Mouse (Mus musculus): ENCODE data around the gene Got1. TPM values are rescaled to one million over a fixed set of nuclear protein-coding genes. Genes with fewer than 3 reads are reported as not detected.
"Not testable (repeated sequence)": the region's sequence is repeated elsewhere in the genome, so short reads cannot be mapped to it uniquely, and the experiment has no call there.

The Got1 gene
- total RNA-seq, 4 experiments from 2014 or later: 346 to 399 (median 369) TPM

- DNase-seq (ENCODE audit: low spot score in 2 of 2): no peak
Observed at GRCm38 (mm10) chr19:43521996-43522395, 2.4 kb downstream of the Got1 start.

DNA sequence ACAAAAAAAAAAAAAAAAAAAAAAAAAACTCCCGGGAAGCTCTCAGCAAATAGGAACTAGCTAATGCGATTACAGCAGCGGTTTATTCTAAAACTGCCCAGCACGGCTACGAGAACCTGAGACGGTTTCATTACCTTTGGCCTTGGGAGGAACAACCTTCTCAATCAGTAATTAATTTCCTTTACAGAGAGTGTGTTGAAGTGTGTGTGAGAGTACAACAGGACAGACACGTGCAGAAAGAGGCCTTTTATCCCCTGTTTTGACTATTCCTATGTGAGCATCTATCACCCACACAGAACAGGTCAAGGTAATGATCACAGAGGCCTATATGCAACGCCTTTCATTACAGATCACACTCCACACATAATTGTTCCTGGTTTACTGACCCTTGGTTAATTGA is 3.0 kb downstream of the Got1 start:
- no peak for DNase-seq (ENCODE audit: low spot score in 2 of 2)

- no peak for DNase-seq (ENCODE audit: low spot score in 2 of 2)
Observed at GRCm38 (mm10) chr19:43520402-43520801, 4.0 kb downstream of the Got1 start.

- DNase-seq (ENCODE audit: low spot score in 2 of 2): no peak
Observed at GRCm38 (mm10) chr19:43519226-43519625, 5.2 kb downstream of the Got1 start.

GRCm38 (mm10) chr19:43518261-43518660 is 6.1 kb downstream of the Got1 start:
- no peak for DNase-seq (ENCODE audit: low spot score in 2 of 2)

DNA sequence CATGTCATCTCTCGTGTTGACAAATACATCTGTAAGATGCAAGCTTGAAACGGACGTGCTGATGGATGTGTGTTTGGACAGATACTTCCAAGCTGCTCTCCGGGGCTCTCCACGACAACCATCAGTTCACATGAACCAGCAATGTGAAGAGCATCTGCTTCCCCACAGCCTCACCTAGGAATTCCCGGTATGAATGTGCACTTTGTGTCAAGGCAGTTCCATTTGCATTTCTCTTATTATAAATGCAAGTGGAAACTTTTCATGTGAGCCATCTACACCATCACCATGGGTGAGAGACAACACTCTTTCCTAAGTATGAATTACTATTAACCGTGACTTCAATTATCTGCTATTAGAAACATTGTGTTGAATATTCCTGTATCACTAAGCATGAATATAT is 6.6 kb downstream of the Got1 start:
- DNase-seq (ENCODE audit: low spot score in 2 of 2): no peak

DNA sequence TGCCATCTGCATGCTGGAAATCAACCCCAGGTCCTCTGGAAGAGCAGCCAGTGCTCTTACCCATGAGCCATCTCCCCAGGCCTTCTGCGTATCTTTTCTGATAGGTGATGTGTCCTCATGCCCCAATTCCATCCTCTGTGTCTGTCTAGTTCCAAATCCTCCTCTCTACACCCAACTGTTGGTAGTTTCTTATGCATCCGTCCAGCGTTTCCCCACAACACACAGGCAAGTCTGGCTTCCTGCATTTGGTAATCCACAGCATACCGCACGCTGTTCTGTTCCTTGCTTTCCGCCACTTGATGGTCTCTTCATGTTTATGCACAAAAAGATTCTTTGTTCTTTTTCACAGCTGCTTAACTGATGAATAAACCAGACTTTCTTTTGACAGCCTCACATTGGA is 7.1 kb downstream of the Got1 start:
- DNase-seq (ENCODE audit: low spot score in 2 of 2): no peak

DNA sequence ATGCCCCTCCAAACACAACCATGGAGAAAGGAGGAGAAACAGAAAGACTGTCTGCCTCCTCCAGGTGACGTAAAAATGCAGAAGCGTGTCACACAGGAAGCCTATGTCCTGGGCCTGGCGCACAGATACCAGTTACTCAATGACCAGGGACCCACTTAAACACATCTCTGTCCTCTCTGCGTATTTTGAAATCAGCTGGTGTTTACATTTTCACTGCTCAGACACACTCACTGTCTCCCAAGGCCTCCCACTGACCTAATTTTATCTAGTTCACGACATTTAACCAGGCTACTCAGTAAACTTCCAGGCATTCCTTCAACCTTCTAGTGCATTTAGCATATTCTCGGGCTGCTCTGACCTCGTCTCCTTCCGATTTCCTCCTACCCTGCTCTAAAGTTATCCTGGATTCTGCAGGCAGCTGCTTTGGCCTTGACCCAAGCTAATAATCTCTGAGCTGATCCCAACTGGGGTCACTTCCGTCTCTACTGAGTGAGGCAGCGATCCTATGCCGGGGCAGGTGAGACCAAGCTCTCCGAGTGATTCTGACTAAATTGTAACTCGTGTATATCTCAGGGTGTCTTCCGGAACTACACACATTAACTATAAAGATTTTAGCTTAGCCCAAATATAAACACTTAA is 7.9 kb downstream of the Got1 start:
- DNase-seq (ENCODE audit: low spot score in 2 of 2): no peak

GRCm38 (mm10) chr19:43515668-43516396 is 8.6 kb downstream of the Got1 start:
- DNase-seq (ENCODE audit: low spot score in 2 of 2): no peak

DNA sequence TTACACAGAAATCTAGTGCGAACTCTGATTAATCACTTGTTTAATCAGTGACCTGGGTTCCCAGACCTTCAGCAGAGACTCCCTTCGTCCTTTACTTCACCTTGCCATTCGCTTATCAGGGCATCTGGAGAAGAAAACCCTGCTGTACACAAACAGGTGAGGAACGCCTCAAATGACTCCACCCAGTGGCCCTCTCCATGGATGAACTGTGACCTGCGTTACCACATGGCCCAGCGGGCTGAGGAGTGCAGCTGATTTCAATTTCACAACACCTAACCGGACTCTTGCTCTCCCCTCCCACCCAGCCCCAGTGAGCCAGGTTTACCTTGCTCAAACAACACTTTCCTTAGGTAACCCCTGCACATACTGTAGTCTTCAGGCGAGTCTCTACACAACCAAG is 10.5 kb downstream of the Got1 start:
- DNase-seq (ENCODE audit: low spot score in 2 of 2): no peak

DNA sequence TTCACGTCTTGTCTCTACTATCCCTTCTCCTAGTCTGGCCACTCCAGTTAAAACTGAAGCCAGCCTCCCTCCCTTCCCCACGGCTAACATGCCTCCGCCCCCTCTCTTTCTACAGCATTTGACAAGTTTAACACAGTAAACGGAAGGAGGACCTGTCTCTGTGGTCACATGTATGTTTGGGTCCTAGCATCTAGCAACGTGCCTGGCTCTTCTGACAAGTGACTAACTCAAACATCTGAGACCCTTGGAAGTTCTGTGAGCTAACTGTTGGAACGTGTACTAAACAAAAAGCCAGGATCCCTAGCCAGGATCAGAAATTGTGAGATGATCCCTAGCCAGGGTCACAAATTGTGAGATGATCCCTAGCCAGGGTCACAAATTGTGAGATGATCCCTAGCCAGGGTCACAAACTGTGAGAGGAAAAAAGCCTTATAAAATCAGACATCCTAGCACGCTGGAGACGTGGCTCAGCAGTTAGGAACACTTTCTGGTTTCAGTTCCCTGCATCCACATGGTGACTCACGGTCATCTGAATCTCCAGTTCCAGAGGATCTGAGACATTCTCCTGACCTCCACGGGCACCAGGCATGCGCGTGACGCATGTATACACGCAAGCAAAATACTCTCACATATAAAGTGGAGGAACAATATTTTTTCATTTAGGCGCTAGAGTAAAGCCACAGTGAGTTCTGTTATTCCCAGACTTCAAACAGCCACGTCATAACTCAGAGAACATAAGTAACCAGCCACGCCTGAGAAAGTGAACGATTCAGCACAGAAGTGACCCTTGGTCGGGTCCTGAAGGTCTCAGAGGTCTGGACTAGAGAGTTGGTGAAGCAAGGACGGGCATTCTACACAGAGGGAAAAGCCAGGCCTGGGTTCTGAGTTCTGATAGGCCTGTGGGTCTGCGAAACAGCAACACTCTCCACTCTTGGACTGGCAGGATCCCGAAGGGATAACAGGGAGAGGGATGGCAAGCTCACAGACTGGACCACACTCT is 12.5 kb downstream of the Got1 start:
- DNase-seq (ENCODE audit: low spot score in 2 of 2): no peak

- DNase-seq (ENCODE audit: low spot score in 2 of 2): no peak
Observed at GRCm38 (mm10) chr19:43510436-43511220, 13.8 kb downstream of the Got1 start.

DNA sequence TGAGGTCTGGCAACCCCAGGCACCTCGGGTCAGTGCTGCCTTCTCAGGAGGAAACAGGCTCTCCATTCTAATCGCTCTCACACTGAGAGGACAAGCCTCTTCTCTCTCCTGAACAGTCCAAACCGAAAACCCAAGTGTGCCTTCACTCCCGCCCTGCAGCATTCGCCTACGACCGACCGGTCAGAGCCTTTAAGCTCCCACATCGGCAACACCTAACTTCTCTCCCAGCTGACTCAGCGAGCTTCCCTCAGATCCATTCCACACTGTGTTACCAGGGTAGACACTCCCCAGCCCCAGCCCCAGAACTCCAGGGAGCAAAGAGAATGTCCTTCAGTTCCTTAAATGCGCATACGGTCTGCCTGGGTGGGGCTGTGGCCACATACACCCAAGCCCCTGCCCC is 19.0 kb downstream of the Got1 start:
- no peak for DNase-seq (ENCODE audit: low spot score in 2 of 2)

GRCm38 (mm10) chr19:43503593-43503992 is 20.8 kb downstream of the Got1 start:
- DNase-seq (ENCODE audit: low spot score in 2 of 2): not testable (repeated sequence)

DNA sequence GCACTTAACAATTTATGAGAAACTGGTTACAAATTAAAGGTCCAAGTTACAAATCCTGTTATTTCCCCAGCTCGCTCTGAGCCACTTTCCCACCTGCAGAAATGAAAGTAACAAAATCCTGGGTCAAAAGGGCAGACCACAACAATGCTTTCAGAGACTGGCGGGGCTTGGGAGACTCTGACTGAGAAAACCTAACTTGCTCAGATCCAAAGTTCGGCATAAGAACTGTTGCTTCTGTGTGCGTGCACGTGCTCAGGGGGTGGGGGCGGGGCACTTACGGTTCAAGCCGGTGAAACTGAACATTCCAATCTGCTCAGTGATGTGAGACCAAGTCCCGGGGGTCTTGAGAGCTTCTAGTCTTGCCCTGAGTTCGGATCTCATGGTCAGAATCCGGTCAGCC is 21.8 kb downstream of the Got1 start:
- DNase-seq (ENCODE audit: low spot score in 2 of 2): no peak

- DNase-seq (ENCODE audit: low spot score in 2 of 2): no peak
Observed at GRCm38 (mm10) chr19:43498874-43499273, 25.5 kb downstream of the Got1 start.

- DNase-seq (ENCODE audit: low spot score in 2 of 2): no peak
Observed at GRCm38 (mm10) chr19:43497440-43497839, 27.0 kb downstream of the Got1 start.

DNA sequence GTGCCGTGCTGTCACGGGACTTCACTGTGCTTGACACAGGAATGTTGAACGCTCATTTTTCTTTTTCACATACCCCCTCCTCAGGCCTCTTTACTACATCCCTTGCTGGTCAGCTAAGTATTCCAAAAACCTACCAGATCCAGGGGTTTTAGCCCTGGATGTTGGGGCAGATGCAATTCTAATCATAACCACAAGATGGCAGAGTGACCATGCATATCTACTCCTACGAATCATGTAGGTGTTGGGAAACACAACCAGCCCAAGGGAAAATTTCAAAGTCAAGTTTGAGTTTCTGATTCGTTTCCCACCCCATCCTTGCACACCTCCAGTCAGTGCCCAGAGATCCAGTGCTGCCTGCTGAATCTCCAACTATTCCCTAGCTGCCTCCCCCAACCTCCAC is 28.6 kb downstream of the Got1 start:
- peak in 1 of 2 experiments; percentile 57 for DNase-seq (ENCODE audit: low spot score in 2 of 2)

DNA sequence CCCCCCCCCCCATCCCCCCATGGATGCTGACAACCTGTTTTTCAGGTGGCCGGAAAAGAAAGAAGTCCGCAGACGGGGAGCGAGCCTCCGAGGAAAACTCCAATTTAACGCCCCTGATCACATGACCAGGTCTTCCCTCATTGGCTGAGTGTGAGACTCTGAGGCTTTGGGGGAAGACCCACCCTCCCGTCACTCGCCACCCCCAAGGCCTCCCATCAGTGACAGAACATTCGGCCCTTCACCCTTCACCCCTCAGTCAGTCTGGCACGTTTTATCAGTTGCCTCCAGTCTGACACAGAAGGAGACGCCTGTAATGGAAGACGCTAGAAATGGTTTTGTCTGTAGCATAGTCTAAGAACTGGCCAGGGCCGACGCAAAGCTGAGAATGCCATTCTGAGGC is 29.5 kb downstream of the Got1 start:
- DNase-seq (ENCODE audit: low spot score in 2 of 2): no peak

DNA sequence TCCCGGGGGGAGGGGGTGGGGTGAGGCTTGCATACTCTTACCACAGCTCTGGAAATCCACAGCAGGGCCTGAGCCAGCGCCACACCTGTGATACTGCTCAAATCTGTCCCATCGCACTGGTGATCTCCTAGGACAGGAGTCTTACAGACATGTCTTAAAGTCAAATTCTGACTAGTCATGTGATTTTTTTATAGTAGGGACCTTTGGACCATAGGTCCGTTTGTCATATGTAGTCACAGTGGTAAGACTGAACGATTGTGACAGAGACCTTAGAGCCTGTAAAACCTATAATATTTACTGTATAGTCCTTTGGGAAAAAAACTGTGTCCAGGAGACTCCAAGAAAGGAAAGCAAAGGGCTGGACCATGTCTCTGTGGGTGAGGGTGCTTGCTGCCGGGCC is 30.5 kb downstream of the Got1 start:
- no peak for DNase-seq (ENCODE audit: low spot score in 2 of 2)

DNA sequence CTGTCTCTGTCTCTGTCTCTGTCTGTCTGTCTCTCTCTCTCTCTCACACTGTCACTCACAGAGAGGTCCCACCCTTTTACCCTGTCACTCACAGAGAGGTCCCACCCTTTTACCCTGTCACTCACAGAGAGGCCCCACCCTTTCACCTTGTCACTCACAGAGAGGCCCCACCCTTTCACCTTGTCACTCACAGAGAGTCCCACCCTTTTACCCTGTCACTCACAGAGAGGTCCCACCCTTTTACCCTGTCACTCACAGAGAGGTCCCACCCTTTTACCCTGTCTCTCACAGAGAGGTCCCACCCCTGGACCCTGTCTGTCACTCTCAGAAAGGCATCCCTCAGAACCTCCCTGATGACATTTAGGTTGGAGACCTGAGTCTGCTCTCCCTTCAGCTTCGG is 31.1 kb downstream of the Got1 start:
- DNase-seq (ENCODE audit: low spot score in 2 of 2): not testable (repeated sequence)

Measured in layer of hippocampus, adult 8-10 months (tissue).